ENCODE assay signal across 8 mouse cellular contexts in genomic region chr2:126706759-126707437, GRCm38 (mm10). TPM values are rescaled to one million over a fixed set of nuclear protein-coding genes. Genes with fewer than 3 reads are reported as not detected.
DNase-seq lines count a peak whose midpoint lies in the region; ATAC-seq lines count a peak whose summit lies in the region.

Gene Usp8 (plus strand): TSS chr2:126707328.

- peak within 1 kb of the TSS; percentile 80 for H3K4me3 ChIP-seq in hindbrain, embryonic 12.5 days

- H3K4me1 ChIP-seq in hindbrain, embryonic 12.5 days = peaks cover 10% of the 10 kb centered on the region

- DNase-seq in NIH3T3 (ENCODE audit: low read depth) = peak; percentile 99
- DNase-seq in cerebellum, postnatal 10 days = peak; percentile 98 to 99
- DNase-seq in frontal cortex, postnatal 10 days (ENCODE audit: low spot score in 2 of 2) = peak; percentile 96 to 98
- DNase-seq in layer of hippocampus, postnatal 14 days (ENCODE audit: low spot score in 2 of 2) = peak; percentile 98
- peak; percentile 98 for DNase-seq in lung, postnatal 14 days
- DNase-seq in retina, adult 2 months (ENCODE audit: low read depth, low spot score) = peak; percentile 93
- DNase-seq in thymus, postnatal 36 days = peak; percentile 96 to 97

- peaks cover 10% of the 10 kb centered on the region for H3K27me3 ChIP-seq in hindbrain, embryonic 12.5 days

- H3K9me3 ChIP-seq in hindbrain, embryonic 12.5 days (replicated peaks) = no peaks in the 10 kb centered on the region

- no peaks in the 10 kb centered on the region for H3K36me3 ChIP-seq in hindbrain, embryonic 12.5 days

- WGBS in hindbrain, embryonic 12.5 days = 3% methylated on average over 47 of the region's 47 CpGs

- H3K27ac ChIP-seq in hindbrain, embryonic 12.5 days = peak within 1 kb of the TSS; percentile 76

- peak within 1 kb of the TSS; percentile 67 for H3K4me2 ChIP-seq in hindbrain, embryonic 12.5 days (replicated peaks)

- H3K9ac ChIP-seq in hindbrain, embryonic 12.5 days = peak within 1 kb of the TSS; percentile 82

- ATAC-seq in hindbrain, embryonic 12.5 days (ENCODE audit: low FRiP score) = peak; percentile 100

RNA-seq across cellular contexts. Expression of gene Usp8, which starts in this region (rescaled TPM):
- polyA plus RNA-seq in hindbrain, embryonic 12.5 days (2016; fragmentation: Nextera tagmentation; extraction: Ambion mirVana) = 40.0 and 44.6 TPM in 2 replicates
- 10 to 100 TPM; 43.2 to 44.1 TPM for total RNA-seq in layer of hippocampus, postnatal 14 days (2021)

Comparison
In these comparisons a context has a peak if more than half of its experiments do, and no peak if none do; other contexts are left out.
1. Peak in every context shown above with its lines: DNase-seq, ATAC-seq, H3K4me3 ChIP-seq and H3K27ac ChIP-seq.